Mouse (Mus musculus): ENCODE results near the gene Rtp2.

Rtp2 gene

GRCm38 (mm10) chr16:23932294-23932693 is at the start of gene Rtp2:
TSS of gene Rtp2 (minus strand) at chr16:23932394.
- DNase-seq: no peak

DNA sequence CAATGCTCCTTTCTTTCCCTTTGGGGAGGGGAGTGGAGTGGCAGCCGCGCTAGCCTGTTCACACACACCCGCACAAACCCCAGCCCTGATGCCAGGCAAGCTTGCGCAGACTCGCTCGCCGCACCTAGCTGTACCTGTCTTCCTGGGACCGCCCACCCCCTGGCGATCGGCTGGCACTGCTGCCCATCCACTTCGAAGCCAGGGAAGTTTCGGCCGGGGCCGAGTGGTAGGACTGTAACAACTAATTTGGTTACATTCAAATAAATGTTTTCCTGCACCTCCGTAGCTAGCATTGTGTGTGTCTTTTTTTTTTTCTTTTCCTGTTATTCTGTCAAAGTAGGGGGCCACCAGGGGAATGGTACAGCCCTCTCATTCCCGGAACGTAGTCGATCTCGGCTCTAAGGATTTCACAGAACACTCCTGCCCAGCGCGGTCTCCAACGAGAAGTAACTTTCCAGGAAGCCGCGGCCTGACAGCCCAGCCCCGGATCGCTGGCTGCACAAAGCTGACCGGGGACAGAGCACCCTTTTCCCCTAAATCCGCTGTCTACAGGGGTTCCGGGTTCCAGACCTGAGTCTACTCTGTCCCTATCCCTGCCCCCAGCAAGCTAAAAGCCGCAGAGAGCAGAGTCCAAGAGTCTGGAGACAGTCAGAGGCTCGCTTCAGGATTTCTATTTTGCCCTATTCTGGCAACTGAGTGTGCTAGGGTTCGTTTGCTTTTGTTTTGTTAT is 49.0 kb upstream of the Rtp2 start:
- no peak for DNase-seq

DNA sequence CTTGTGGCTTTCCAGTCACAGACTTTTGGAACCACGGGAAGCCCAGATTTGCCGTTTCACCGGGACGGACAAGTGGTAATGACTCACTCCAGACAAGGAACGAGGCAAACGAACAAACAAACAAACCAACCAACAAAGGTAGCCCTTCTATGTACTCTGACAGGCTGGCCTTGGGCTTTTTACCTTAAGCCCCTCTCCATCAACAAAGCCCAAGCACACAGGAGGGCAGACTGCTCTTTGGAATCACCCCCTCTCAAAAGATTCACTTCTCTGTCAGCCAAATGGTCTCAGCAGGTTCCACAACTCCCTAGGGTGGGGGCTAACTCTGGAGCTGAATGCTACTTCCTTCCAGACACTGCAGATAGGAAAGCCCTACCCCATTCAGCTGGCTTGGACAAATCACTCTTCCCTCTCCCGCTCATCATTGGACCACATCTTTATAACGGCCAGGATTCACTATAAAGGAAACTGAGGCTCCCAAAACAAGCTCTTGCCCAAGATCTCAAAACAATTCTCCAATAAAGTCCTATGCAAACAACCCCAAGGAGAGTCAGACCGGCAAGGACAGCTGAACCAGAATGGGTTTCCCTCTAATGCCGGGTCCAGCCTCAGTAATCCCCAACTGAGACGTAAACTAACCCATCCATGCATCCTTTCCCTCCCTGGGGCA is 48.1 kb upstream of the Rtp2 start:
- no peak for DNase-seq

DNA sequence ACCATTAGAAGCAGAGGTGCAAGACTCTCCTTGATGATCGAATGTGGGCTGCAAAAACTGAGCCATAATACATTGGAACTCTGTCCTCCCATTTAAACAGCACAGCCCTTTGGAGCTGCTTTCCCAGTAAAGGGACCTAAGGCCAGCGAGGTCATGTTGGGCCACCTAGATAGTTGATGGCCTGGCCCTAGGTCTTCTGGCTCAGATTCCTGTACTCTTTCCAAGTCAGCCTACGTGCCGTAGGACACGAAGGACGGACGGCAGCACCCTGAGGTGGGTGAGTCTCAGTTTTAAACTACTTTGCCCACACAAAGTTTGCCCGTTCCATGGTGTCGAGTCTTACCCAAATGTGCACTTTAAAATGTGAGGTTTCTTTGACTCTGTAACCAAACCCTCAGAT is 47.3 kb upstream of the Rtp2 start:
- no peak for DNase-seq

- DNase-seq: no peak
Observed at GRCm38 (mm10) chr16:23978495-23978894, 46.3 kb upstream of the Rtp2 start.

- no peak for DNase-seq
Observed at GRCm38 (mm10) chr16:23977732-23978131, 45.5 kb upstream of the Rtp2 start.

DNA sequence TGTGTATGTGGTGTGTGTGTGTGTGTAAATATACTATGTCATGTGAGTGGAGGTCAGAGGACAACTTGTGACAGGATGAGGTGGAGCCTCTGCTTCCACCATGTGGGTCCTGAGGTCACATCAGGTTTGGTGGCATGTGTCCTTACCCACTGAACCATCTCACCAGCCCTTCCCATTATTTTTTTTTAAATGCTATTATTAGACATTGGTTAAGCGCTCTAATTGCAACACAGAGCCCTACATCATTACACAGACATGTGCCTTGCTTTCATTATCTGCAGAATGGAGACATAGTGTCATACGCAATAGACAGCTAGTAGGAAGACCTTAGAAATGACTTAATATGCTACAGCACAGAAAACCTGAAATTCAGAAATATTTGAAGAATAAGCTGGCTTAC is 44.0 kb upstream of the Rtp2 start:
- DNase-seq: no peak

GRCm38 (mm10) chr16:23973635-23974367 is 41.6 kb upstream of the Rtp2 start:
- no peak for DNase-seq

- DNase-seq: no peak
Observed at GRCm38 (mm10) chr16:23972901-23973300, 40.7 kb upstream of the Rtp2 start.

GRCm38 (mm10) chr16:23972126-23972740 is 40.0 kb upstream of the Rtp2 start:
- DNase-seq: no peak

- DNase-seq: no peak
Observed at GRCm38 (mm10) chr16:23969919-23970318, 37.7 kb upstream of the Rtp2 start.

DNA sequence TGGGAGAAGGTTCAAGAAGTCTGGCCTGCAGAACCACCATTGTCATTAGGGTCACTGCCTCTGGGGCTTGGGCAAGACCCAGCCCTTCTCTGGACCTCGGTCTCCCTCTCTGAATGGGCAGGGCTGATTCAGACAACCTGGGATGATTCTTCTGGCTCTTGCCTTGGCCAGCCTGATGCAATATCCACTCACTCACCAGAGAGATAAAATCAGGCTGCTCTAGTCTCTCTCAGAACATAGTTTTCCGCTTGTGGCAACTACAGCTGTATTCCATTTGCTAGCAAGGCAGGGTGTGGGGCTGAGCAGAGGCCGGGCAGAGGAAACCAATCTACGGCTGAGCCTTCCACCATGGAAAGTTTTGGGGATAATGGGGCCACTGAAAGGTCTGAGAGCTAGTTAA is 36.7 kb upstream of the Rtp2 start:
- DNase-seq: no peak

- no peak for DNase-seq
Observed at GRCm38 (mm10) chr16:23967301-23967700, 35.1 kb upstream of the Rtp2 start.

DNA sequence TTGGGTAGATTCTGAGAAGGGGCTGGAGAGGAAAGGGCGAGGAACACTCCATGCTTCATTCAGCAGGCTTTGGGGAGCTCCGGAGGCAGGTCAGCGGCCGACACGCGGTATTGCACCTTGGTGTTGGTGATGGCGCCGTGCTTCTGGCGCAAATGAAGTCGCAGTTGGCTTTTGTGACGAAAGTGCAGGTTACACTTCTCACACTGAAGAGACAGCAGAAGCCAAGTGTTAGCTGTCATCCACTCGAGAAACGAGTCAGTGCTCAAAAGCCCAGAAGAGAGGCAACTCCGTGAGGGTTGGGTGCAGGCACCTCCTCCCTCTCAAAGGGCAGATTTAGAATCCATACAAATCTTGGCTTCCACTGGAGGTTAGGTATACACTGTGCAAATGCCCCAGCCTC is 33.9 kb upstream of the Rtp2 start:
- no peak for DNase-seq

DNA sequence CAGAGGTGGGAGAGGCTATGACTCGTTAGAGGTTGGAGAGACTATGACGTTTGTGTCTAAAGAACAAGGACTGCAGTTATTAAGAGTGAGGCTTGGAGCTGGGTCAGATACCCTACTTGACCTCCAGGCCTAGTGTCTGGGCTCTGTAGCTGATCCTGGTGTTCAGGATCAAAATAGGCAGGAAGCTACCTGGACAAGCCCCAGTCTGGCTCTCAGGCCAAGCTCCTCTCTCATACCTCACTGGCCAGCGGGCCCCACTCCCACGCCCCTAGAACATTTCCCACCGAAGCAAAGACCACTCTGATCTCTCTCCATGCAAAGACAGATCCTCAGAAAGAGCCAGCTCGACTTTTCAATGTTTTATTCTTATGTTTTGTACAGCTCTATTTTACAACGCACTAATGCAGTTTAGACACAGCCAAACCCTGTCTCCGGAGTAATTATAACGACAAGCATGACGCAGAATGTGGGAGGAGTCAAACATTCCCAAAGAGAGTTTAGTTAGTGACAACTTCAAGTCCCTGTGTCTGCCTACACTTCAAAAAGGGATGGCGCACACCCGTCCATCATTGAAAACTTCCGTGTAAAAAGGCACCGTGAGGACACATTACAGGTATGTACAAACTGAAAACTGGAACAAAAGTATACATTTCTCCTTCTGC is 32.6 kb upstream of the Rtp2 start:
- DNase-seq: no peak

- no peak for DNase-seq
Observed at GRCm38 (mm10) chr16:23963896-23964668, 31.9 kb upstream of the Rtp2 start.

DNA sequence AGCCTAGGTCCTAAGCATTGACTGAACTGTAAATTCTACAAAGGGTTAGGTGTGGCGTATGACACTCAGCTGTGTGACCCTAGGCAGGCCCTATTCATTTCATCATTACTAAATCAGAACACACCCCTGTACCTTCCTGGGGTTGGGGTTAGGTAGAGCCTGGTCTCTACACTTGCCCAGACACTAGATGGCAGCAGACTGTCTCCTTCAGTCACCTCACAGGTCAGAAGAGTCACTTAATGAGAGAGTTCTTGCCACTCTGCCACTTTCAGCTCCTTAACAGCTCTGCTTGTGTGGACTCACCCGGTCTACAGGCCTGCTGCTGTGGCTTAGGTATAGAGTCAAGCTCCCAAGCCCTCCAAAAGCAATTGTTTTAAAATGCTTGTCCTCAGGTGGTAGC is 30.2 kb upstream of the Rtp2 start:
- DNase-seq: no peak

DNA sequence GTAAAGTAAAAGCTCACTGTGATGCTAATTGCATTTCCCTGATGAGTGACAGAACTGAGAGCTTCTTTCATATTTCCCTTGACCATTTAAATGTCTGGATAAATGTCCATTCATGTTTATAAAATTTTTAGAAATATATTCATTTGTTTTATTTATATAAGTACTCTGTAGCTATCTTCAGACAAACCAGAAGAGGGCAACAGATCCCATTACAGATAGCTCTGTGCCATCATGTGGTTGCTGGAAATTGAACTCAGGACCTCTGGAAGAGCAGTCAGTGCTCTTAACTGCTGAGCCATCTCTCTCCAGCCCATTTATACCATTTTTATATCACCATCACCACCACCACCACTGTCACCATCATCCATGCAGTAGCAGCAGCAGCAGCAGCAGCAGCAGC is 26.7 kb upstream of the Rtp2 start:
- DNase-seq: no peak

- DNase-seq: no peak
Observed at GRCm38 (mm10) chr16:23953959-23954260, 21.7 kb upstream of the Rtp2 start.

DNA sequence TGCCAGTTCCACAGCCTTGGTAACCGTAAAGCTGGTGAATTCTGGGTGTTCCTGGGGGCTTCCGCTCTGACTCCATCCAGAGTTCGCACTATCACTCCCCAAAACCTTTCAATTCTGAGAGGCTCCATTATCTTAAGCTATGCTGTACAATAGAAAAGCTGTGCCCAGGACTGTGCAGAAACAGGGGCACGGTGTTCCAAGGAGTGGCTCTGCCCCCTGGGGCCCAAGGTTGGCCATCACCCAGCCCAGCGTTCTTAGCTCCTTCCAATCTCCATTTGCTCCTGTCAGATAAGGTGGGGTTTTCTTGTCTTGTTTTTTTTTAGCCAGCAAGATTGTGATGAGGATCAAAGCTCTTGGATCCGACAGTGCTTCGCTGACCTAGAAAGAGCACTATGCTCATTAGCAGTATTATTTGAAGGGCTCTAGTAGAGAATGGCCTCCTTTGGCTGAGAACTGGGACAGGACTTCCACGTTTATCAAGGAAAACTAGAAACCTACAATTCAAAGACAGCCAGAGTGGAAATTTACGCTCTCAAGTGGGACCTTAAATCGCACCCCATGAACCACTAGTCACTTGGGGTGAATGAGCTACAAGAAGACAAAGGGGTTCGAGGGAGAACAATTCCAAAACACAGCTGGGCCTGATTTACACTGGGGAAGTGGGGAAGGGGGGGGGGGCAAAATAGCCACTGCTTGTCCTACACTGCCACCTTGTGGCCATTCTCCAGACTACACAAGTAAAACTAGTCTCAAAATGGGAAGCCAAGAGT is 21.2 kb upstream of the Rtp2 start:
- peak; percentile 78 for DNase-seq

DNA sequence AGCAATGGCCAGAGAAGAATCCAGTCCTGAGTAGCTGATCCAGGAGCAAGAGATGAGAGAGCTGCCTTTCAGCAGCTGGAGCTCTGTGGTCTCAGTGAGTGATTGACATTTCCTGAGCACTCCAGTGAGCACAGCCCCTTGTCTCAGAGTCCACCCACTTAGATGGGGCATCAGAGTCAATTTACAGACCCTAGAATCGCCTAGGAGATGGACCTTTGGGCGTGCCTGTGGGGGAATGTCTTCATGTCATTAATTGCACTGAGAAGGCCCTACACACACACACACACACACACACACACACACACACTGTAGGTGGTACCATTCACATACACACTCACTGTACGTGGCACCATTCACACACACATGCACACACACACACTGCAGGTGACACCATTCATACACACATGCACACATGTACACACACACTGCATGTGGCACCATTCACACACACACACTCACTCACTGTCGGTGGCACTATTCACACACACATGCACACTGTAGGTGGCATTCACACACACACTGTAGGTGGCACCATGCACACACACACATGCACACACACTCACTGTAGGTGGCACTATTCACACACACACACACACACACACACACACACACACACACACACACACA is 20.0 kb upstream of the Rtp2 start:
- no peak for DNase-seq

All from right cerebral cortex, postnatal 4 days (tissue).